Mouse (Mus musculus) ES-E14 (cell line): ENCODE measurements at regions not wholly inside any gene's neighbourhood (a gene's known extent, or its start where the extent isn't known, plus 50 kb on each side); places are given as distances from the start of the nearest gene placed in this dataset.

Experiments used
- DNase-seq: peaks from one replicate; pipeline ENCODE4 v3.0.0-alpha.2; 2013; ENCODE audit warnings: low read depth, low spot score
- H3K27ac ChIP-seq: 2 replicates; pipeline ENCODE4 v1.5.1; 2012; ENCODE audit warnings: low read depth, mild to moderate bottlenecking, low read length, moderate library complexity, mixed read lengths; ENCODE audit not compliant: poor library complexity, insufficient read depth, severe bottlenecking
- H3K36me3 ChIP-seq: 2 replicates; pipeline ENCODE4 v1.6.1; 2012; ENCODE audit warnings: mild to moderate bottlenecking, low read length, moderate library complexity, mixed read lengths; ENCODE audit not compliant: control insufficient read depth, poor library complexity, insufficient read depth, severe bottlenecking
- H3K4me1 ChIP-seq, 2 experiments: fragments of 150-350 bp in 1 of 2; sonication (generic) in 1 of 2; 2 replicates each; pipeline ENCODE4 v1.6.1; 2012; ENCODE audit warnings: low read length in 2 of 2, mild to moderate bottlenecking in 1 of 2, mixed read lengths in 1 of 2; ENCODE audit not compliant: control insufficient read depth in 2 of 2, insufficient read depth in 2 of 2, poor library complexity in 1 of 2
- H3K4me3 ChIP-seq, 2 experiments: fragments of 150-350 bp in 1 of 2; sonication (generic) in 1 of 2; 2 replicates each; pipeline ENCODE4 v1.5.1; 2012; ENCODE audit warnings: low read length in 2 of 2, low read depth in 1 of 2, mild to moderate bottlenecking in 1 of 2, mixed read lengths in 1 of 2; ENCODE audit not compliant: insufficient read depth in 1 of 2, poor library complexity in 1 of 2, severe bottlenecking in 1 of 2
- H3K9ac ChIP-seq: 2 replicates; pipeline ENCODE4 v1.6.1; 2012; ENCODE audit warnings: low read depth, mild to moderate bottlenecking, low read length, mixed read lengths; ENCODE audit not compliant: poor library complexity, insufficient read depth, severe bottlenecking
- H3K9me3 ChIP-seq: fragments of 150-350 bp; sonication (generic); 2 replicates; pipeline ENCODE4 v1.6.1; 2012; ENCODE audit warnings: low read depth, mild to moderate bottlenecking, low read length; ENCODE audit not compliant: control insufficient read depth, insufficient read depth
- CHD2 ChIP-seq: IDR thresholded peaks from 2 replicates; pipeline ENCODE4 v1.6.1; 2014; ENCODE audit warnings: mild to moderate bottlenecking, low read depth, low read length, inconsistent platforms
- HCFC1 ChIP-seq: IDR thresholded peaks from 2 replicates; pipeline ENCODE4 v1.6.1; 2012; ENCODE audit warnings: low read length, inconsistent platforms, borderline replicate concordance; ENCODE audit not compliant: insufficient read depth
- MAFK ChIP-seq: IDR thresholded peaks from 2 replicates; pipeline ENCODE4 v1.6.1; 2014; ENCODE audit warnings: mild to moderate bottlenecking, low read depth, low read length, inconsistent platforms; ENCODE audit not compliant: insufficient read depth
- ZC3H11A ChIP-seq: IDR thresholded peaks from 2 replicates; pipeline ENCODE4 v1.6.1; 2012; ENCODE audit warnings: low read depth, mild to moderate bottlenecking, inconsistent platforms, low read length, borderline replicate concordance
- ZNF384 ChIP-seq: IDR thresholded peaks from 2 replicates; pipeline ENCODE4 v1.6.1; 2012; ENCODE audit warnings: low read depth, low read length, inconsistent platforms
- in situ Hi-C, 2 experiments: fragments of 600-800 bp; cut with MboI; formaldehyde crosslinking; loops; one replicate each; pipeline ENCODE4 v1.15.1; 2025; ENCODE audit warnings: low sequenced_read_pairs in 2 of 2, inconsistent platforms in 1 of 2; ENCODE audit not compliant: unreplicated experiment in 2 of 2

GRCm38 (mm10) chr14:118368619-118369431, 102.1 kb downstream of the Gm9376 start:
- Histone ChIP-seq H3K4me1 (peaks cover 4 to 21% of the 10 kb centered on the region in 2 experiments; a peak in 2 of 4 replicates), H3K36me3 (no peaks in the 10 kb centered on the region), H3K9ac (peak overlapping the region; percentile 40; the same call in 1 of the 2 replicates), H3K9me3 (no peaks in the 10 kb centered on the region), H3K4me3 (peak overlapping the region in 1 of 2 experiments; percentile 34; a peak in 1 of 4 replicates), H3K27ac (peak overlapping the region; percentile 85)
- in situ Hi-C loops: no loop called here
- no peak for TF ChIP-seq HCFC1
- peak; percentile 84 for DNase-seq

DNA sequence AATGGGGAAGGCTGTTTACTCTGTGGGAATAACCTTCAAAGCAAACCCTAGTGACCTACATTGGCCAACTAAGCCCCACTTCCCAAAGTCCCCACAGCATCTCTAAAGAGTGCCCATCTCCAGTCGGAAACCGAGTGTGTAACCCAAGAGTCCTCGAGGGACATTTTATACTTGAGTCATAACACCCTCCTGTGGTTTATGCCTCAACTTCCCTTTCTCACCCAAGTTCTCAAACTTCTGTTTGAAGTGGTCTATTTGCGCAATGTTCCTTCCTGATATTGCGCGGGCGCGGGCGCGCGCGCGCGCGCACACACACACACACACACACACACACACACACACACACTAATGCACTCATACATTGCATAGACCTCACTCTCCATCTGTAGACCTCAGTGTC, 104.6 kb downstream of the Gm9376 start:
- no peak for DNase-seq
- no peaks in the 10 kb centered on the region for H3K36me3 ChIP-seq
- H3K4me1 ChIP-seq: peaks cover 7 to 19% of the 10 kb centered on the region in 2 experiments; a peak in 3 of 4 replicates
- no peak for TF ChIP-seq HCFC1
- no peak for TF ChIP-seq ZC3H11A
- no peak for TF ChIP-seq MAFK
- TF ChIP-seq CHD2: no peak
- TF ChIP-seq ZNF384: no peak
- no peak overlapping the region for H3K4me3 ChIP-seq
- H3K27ac ChIP-seq: no peak overlapping the region
- in situ Hi-C loops: no loop called here
- no peak overlapping the region for H3K9ac ChIP-seq
- H3K9me3 ChIP-seq: no peaks in the 10 kb centered on the region

DNA sequence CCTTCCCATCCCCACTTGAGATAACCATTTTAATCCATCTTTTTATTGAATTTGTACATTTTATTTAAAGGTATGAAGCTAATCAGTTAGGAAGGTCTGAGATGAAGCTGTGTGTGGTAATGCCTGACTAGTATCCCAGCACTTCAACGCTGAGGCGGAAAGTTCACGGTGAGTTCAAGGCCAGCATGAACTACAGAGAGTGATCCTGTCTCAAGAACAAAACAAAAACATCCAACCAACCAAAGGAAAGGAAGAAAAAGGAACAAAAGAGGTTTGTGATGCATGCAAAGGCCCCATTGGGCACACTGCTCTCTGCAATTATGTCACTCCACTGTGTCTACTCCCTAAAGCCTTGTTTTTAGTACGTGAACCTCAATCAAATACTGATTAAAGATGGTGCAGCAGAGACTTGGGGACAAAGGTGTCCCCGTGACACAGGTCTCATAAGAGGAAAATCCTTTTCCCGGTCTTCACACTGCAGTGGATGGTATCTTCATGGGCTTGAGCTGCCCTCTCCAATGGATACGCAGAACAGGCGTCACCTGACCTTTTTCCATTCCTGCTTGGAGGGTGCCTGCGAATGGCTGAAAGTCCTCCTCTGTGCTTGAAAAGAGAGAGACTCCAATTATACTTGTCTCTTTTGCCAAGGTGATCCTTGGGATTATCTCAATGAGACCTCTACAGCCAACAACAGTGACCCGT, 108.2 kb downstream of the Gm9376 start:
- H3K4me1 ChIP-seq: peaks cover 4 to 6% of the 10 kb centered on the region in 2 experiments; a peak in 3 of 4 replicates
- DNase-seq: peak; percentile 40
- no peak overlapping the region for H3K4me3 ChIP-seq
- H3K36me3 ChIP-seq: no peaks in the 10 kb centered on the region
- no peak for TF ChIP-seq ZNF384
- TF ChIP-seq HCFC1: no peak
- TF ChIP-seq MAFK: no peak
- in situ Hi-C loops: no loop called here
- no peak overlapping the region for H3K9ac ChIP-seq
- H3K27ac ChIP-seq: no peak overlapping the region
- no peaks in the 10 kb centered on the region for H3K9me3 ChIP-seq

DNA sequence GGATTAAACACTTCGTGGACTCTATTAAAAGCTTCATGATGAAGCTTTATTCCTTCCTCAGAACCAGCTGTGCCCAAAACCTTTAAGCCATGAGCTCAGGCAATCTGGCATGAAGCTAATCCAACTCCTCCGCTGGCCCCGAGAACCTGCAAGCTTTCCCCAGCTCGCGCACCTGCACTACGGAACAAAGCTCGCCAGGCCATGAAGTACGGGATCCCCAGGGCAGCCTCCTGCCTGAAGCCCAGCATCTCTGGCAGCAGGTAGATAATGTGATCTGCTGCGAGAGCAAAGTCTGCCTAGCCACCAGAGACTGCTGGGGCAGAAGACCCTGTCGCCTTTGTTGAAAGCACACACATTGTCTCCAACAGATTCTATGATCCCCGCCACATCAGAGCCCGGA, 108.9 kb downstream of the Gm9376 start:
- TF ChIP-seq HCFC1: no peak
- TF ChIP-seq ZC3H11A: no peak
- no peaks in the 10 kb centered on the region for H3K9me3 ChIP-seq
- H3K9ac ChIP-seq: no peak overlapping the region
- in situ Hi-C loops: no loop called here
- H3K4me3 ChIP-seq: no peak overlapping the region
- no peak overlapping the region for H3K27ac ChIP-seq
- DNase-seq: no peak
- no peaks in the 10 kb centered on the region for H3K36me3 ChIP-seq
- H3K4me1 ChIP-seq: peaks cover under 1 to 4% of the 10 kb centered on the region in 2 experiments; a peak in 1 of 4 replicates
